Comparison of ENCODE assay signal across 15 mouse cellular contexts in genomic region chr13:60660711-60661261, GRCm38 (mm10). TPM values are rescaled to one million over a fixed set of nuclear protein-coding genes. Genes with fewer than 3 reads are reported as not detected.
DNase-seq lines count a peak whose midpoint lies in the region; ATAC-seq and TF ChIP-seq lines count a peak whose summit lies in the region.
"Had no signal": no experiment of that assay in that cellular context is flagged by ENCODE, and none has a peak within 500 bp of the region (broad histone marks: within the 10 kb centered on the region; RNA-seq: fewer than 3 reads in every experiment).

No protein-coding gene starts in this region.

- H3K4me3 ChIP-seq in forebrain, postnatal 0 days (ENCODE audit: low read depth, low read length): no peak overlapping the region
- H3K4me3 ChIP-seq in forebrain, embryonic 16.5 days (replicated peaks; ENCODE audit: low read length): no peak overlapping the region
- H3K4me3 ChIP-seq in layer of hippocampus, adult 2 months: no peak overlapping the region
- H3K4me3 ChIP-seq in olfactory bulb, adult 2 months (ENCODE audit: insufficient read depth, low read depth, low read length): no peak overlapping the region
- no peak overlapping the region for H3K4me3 ChIP-seq in hindbrain, embryonic 10.5 days
- H3K4me3 ChIP-seq: midbrain, embryonic 15.5 days had no signal

- H3K4me1 ChIP-seq in forebrain, postnatal 0 days (ENCODE audit: insufficient read depth): no peaks in the 10 kb centered on the region
- peaks cover 8% of the 10 kb centered on the region; the same call in 1 of the 2 replicates for H3K4me1 ChIP-seq in forebrain, embryonic 16.5 days (replicated peaks; ENCODE audit: control insufficient read depth, insufficient read depth, low read length)
- peaks cover 28% of the 10 kb centered on the region for H3K4me1 ChIP-seq in olfactory bulb, adult 2 months (ENCODE audit: control insufficient read depth, insufficient read depth, low read length)
- peaks cover 31% of the 10 kb centered on the region for H3K4me1 ChIP-seq in hindbrain, embryonic 10.5 days (replicated peaks)

- no peaks in the 10 kb centered on the region for H3K9me3 ChIP-seq in forebrain, postnatal 0 days (ENCODE audit: low read length)
- H3K9me3 ChIP-seq in forebrain, embryonic 16.5 days (ENCODE audit: control insufficient read depth, low read length): no peaks in the 10 kb centered on the region
- no peaks in the 10 kb centered on the region for H3K9me3 ChIP-seq in hindbrain, embryonic 10.5 days
- H3K9me3 ChIP-seq: midbrain, embryonic 15.5 days had no signal

- H3K27me3 ChIP-seq in forebrain, postnatal 0 days (ENCODE audit: insufficient read depth, low read length): no peaks in the 10 kb centered on the region
- no peaks in the 10 kb centered on the region for H3K27me3 ChIP-seq in forebrain, embryonic 16.5 days (replicated peaks; ENCODE audit: control insufficient read depth, insufficient read depth, low read length)
- no peaks in the 10 kb centered on the region for H3K27me3 ChIP-seq in hindbrain, embryonic 10.5 days (ENCODE audit: insufficient read depth, poor library complexity, severe bottlenecking)
- H3K27me3 ChIP-seq: midbrain, embryonic 15.5 days had no signal

- WGBS in forebrain, postnatal 0 days: 84% methylated on average over 9 of the region's 9 CpGs
- 82% methylated on average over 9 of the region's 9 CpGs for WGBS in forebrain, embryonic 16.5 days
- WGBS in olfactory bulb, adult 2 months: 64% methylated on average over 9 of the region's 9 CpGs
- 73% methylated on average over 9 of the region's 9 CpGs for WGBS in hindbrain, embryonic 10.5 days

- TF ChIP-seq POLR2A in olfactory bulb, adult 2 months (IDR thresholded peaks at IDR 0.05; ENCODE audit: insufficient read depth, low read depth, low read length): no peak

- no peak overlapping the region for H3K4me2 ChIP-seq in forebrain, postnatal 0 days (ENCODE audit: low read depth)
- no peak overlapping the region for H3K4me2 ChIP-seq in forebrain, embryonic 16.5 days (ENCODE audit: low read length)
- H3K4me2 ChIP-seq: hindbrain, embryonic 14.5 days; midbrain, embryonic 15.5 days had no signal

- H3K36me3 ChIP-seq in forebrain, postnatal 0 days (ENCODE audit: insufficient read depth): peaks cover 4% of the 10 kb centered on the region; the same call in 1 of the 2 replicates
- no peaks in the 10 kb centered on the region for H3K36me3 ChIP-seq in forebrain, embryonic 16.5 days (ENCODE audit: control insufficient read depth, insufficient read depth)
- peaks cover 3% of the 10 kb centered on the region; the same call in 1 of the 2 replicates for H3K36me3 ChIP-seq in hindbrain, embryonic 10.5 days
- H3K36me3 ChIP-seq: midbrain, embryonic 15.5 days had no signal

- H3K27ac ChIP-seq in forebrain, postnatal 0 days (ENCODE audit: low read depth, low read length): 0 out of 2 replicates have a peak overlapping the region, but pooled peaks have one; percentile 4
- no peak overlapping the region for H3K27ac ChIP-seq in forebrain, embryonic 16.5 days (ENCODE audit: low read length)
- peak overlapping the region; percentile 72 for H3K27ac ChIP-seq in layer of hippocampus, adult 2 months
- peak overlapping the region; percentile 37 for H3K27ac ChIP-seq in olfactory bulb, adult 2 months (ENCODE audit: insufficient read depth, low read depth, low read length)
- no peak overlapping the region for H3K27ac ChIP-seq in hindbrain, embryonic 10.5 days
- H3K27ac ChIP-seq: hindbrain, embryonic 14.5 days; midbrain, embryonic 15.5 days had no signal

- no peak for TF ChIP-seq CTCF in forebrain, postnatal 0 days (IDR thresholded peaks at IDR 0.05; ENCODE audit: low read depth)
- no peak for TF ChIP-seq CTCF in layer of hippocampus, adult 2 months (conservative IDR thresholded peaks at IDR 0.05)
- TF ChIP-seq CTCF in olfactory bulb, adult 2 months (IDR thresholded peaks at IDR 0.05; ENCODE audit: insufficient read depth, low read depth, low read length): no peak

- H3K9ac ChIP-seq in forebrain, postnatal 0 days: no peak overlapping the region
- H3K9ac ChIP-seq in forebrain, embryonic 16.5 days (replicated peaks; ENCODE audit: low read depth, low read length): no peak overlapping the region
- H3K9ac ChIP-seq: hindbrain, embryonic 14.5 days; midbrain, embryonic 15.5 days had no signal

- ATAC-seq in forebrain, postnatal 0 days: no peak
- ATAC-seq in forebrain, embryonic 16.5 days: no peak
- peak; percentile 32 to 46; a peak in 2 of 4 replicates for ATAC-seq in hematopoietic stem cell, adult 5-6 weeks (replicated peaks in 1 of 2; ENCODE audit: insufficient read depth in 1 of 2, low FRiP score in 2 of 2, low TSS enrichment in 1 of 2, low read depth in 1 of 2, poor library complexity in 2 of 2, severe bottlenecking in 2 of 2)
- ATAC-seq: activated CD4-positive, CD25-positive, alpha-beta regulatory T cell, adult 4 months; intestine, embryonic 16.5 days; midbrain, embryonic 15.5 days had no signal

- DNase-seq in forebrain, postnatal 0 days: no peak
- DNase-seq in layer of hippocampus, adult 2 months (ENCODE audit: low spot score in 2 of 2): no peak
- DNase-seq in layer of hippocampus, adult 11-12 months (ENCODE audit: low spot score): no peak
- no peak for DNase-seq in hindbrain, embryonic 10.5 days (ENCODE audit: low spot score)
- DNase-seq in T-cell, adult 2 months (ENCODE audit: low spot score): no peak
- DNase-seq: gastrocnemius, postnatal 36 days; liver; thymus, adult 2 months had no signal

RNA-seq across cellular contexts. Expression of gene Dapk1, which starts 59.0 kb away (rescaled TPM):
- total RNA-seq in forebrain, postnatal 0 days (2014; rRNA removed): 67.1 and 72.6 TPM in 2 replicates
- polyA plus RNA-seq in forebrain, postnatal 0 days (2015; fragmentation: Nextera tagmentation; extraction: Ambion mirVana): 25.9 and 35.6 TPM in 2 replicates
- 59.8 and 61.4 TPM in 2 replicates for polyA plus RNA-seq in forebrain, embryonic 16.5 days (2015; fragmentation: Nextera tagmentation; extraction: Ambion mirVana)
- 100 to 1,000 TPM; 149 to 154 TPM for total RNA-seq in layer of hippocampus, adult 2 months (2021)
- 7.6 and 12.0 TPM in 2 replicates for total RNA-seq in hematopoietic stem cell, adult 5-6 weeks (2017)
- polyA plus RNA-seq in olfactory bulb, adult 2 months (2012; ENCODE audit: insufficient read depth, insufficient read length, low replicate concordance, missing spikeins): not detected in 2 replicates
- polyA plus RNA-seq in hindbrain, embryonic 10.5 days (2016; fragmentation: Nextera tagmentation; extraction: Ambion mirVana): 19.8 and 23.6 TPM in 2 replicates

Comparison
In these comparisons a context has a peak if more than half of its experiments do, and no peak if none do; other contexts are left out.
1. H3K27ac ChIP-seq: peak in forebrain, postnatal 0 days (single experiment), layer of hippocampus, adult 2 months (single experiment) and olfactory bulb, adult 2 months (single experiment); none in forebrain, embryonic 16.5 days (single experiment) and hindbrain, embryonic 10.5 days (single experiment).
2. ATAC-seq: peak in hematopoietic stem cell, adult 5-6 weeks (2 of 2); none in forebrain, postnatal 0 days (single experiment) and forebrain, embryonic 16.5 days (single experiment).